Mouse (Mus musculus) regulatory T cell (primary cell): Measurements from ENCODE around the gene Clba1.

Source experiments
- in situ Hi-C: fragments of 300-600 bp; cut with MboI, MseI; formaldehyde crosslinking; loops from one replicate; pipeline ENCODE4 v1.15.1; 2025; ENCODE audit warnings: high pct_unique_total_duplicates

Gene Clba1

DNA sequence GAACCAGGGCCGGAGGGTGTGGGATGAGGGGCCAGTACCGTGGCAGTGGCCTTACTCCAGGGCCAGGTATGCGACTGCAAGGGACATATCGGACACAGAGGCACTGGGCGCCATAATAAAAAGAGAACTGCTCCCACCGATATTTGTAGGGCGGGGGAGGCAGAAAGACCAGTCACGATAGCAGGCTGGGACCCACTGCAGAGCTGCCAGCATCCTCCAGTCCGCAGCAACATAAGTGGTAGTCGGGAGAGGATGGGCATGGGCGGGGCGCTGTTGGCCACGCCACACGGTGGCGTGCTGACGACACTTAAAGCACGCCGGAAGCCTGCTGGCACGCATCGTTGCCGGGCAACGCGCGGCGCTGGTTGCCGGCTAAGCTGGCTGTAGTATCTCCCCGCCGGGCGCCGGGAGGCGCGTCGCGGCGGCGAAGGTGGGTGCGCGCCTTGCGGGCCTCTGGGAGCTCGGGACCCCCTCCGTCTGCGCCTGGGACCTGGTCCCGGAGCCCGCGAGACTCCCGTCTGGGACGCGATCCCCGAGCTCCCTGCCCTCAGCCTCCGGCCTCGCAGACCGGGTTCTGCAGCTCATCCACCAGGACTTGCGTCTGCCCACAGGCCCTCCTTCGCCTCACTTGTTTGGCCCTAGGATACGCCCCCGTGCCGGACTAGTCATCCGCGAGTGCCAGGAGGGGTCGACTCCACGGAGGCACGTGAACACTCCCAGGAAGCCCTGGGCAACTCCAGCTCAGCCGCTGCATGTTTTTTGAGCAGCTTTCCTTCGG is at the start of gene Clba1:
Gene Clba1 (plus strand): TSS at position 351 of the 778 bp plus-strand sequence.
- in situ Hi-C loops, result loop anchor here (5.0 kb wide), 1 partner anchor 66 kb away; no protein-coding TSS in a partner anchor

GRCm38 (mm10) chr12:112759471-112759870 is 49.3 kb upstream of the Clba1 start:
- in situ Hi-C loops, result no loop called here

- in situ Hi-C loops, result no loop called here
These were observed 48.4 kb upstream of the Clba1 start, which contains the start of gene Pld4 for GRCm38 (mm10) chr12:112760154-112760926. Gene Pld4 (plus strand): TSS chr12:112760655.

DNA sequence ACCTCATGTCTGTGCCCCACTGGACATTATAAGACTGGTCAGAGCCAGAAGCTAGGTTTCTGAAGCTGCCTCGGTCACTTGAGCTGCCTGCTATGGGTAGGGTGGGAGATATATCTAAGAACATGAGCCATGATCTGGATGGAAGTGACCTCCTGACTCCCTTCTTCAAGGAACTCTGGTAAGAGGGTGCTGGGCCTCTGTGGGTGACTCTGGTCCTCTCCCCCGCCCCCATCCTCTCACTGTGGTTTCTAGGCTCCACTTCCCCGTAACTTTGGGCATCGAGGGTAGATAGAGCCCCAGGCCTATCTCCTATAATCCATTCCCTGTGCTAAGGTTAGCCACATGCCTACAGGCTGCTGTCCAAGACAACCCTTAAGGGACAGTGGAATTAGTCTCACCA is 47.3 kb upstream of the Clba1 start:
- in situ Hi-C loops, result no loop called here

- in situ Hi-C loops, result no loop called here
These were observed 46.7 kb upstream of the Clba1 start for GRCm38 (mm10) chr12:112762018-112762417.

DNA sequence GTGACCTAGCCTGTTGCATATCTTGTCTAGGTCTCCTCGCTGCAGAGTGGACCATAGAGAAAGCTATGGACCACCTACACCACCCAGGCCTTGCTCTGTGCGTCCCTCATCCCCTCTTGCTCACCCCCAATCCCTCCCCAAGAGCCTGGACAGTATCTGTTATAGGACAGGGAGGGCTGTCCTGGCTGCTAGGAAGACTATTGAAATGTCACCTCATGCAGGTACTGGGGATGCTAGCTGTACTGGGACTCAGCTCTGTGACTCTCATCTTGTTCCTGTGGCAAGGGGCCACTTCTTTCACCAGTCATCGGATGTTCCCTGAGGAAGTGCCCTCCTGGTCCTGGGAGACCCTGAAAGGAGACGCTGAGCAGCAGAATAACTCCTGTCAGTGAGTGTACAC is 45.6 kb upstream of the Clba1 start:
- in situ Hi-C loops, result no loop called here

DNA sequence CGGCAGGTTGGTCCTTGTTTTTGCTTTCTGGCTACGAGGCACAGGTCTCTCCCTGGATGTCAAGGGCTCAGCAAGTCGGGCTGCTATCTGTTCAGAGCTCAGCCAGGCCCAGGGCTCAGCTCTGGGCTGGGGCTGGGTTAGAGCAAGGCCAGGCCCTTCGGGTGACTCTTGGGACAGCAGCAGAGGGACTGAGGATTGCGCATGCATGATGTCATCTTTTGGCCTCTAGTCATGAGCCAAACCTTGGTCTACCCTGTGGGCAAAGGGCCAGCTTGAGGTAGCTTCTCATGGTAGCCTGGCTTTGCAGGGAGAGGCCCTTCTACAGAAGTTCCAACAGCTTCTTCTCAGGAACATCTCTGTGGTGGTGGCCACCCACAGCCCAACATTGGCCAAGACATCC is 44.6 kb upstream of the Clba1 start:
- in situ Hi-C loops, result no loop called here

DNA sequence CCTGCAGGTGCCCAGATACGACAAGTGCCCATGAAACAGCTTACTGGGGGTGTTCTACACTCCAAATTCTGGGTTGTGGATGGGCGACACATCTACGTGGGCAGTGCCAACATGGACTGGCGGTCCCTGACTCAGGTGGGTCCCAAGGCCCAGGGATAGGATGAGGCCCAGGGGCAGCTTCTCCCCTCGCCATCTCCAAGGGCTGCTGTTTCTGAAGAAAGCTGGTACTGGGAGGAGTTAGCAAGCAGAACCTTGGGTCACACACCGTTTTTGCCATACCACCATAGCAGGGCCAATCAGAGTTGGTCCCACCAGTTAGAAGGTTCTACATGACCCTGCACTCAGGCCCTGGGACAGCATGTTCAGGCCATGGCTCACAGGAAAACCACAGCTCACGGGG is 43.7 kb upstream of the Clba1 start:
- in situ Hi-C loops, result no loop called here

DNA sequence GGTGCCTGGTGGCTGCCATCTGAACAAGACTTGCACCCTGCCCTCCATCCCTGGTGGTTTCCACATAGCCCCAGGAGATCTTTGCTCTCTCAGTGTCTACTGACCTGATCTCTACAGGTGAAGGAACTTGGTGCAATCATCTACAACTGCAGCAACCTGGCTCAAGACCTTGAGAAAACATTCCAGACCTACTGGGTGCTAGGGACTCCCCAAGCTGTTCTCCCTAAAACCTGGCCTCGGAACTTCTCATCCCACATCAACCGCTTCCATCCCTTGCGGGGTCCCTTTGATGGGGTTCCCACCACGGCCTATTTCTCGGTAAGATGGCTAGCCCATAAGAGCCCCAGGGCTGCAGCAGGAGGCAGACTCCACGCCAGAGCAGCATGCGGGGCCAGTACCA is 42.2 kb upstream of the Clba1 start:
- in situ Hi-C loops, result no loop called here

DNA sequence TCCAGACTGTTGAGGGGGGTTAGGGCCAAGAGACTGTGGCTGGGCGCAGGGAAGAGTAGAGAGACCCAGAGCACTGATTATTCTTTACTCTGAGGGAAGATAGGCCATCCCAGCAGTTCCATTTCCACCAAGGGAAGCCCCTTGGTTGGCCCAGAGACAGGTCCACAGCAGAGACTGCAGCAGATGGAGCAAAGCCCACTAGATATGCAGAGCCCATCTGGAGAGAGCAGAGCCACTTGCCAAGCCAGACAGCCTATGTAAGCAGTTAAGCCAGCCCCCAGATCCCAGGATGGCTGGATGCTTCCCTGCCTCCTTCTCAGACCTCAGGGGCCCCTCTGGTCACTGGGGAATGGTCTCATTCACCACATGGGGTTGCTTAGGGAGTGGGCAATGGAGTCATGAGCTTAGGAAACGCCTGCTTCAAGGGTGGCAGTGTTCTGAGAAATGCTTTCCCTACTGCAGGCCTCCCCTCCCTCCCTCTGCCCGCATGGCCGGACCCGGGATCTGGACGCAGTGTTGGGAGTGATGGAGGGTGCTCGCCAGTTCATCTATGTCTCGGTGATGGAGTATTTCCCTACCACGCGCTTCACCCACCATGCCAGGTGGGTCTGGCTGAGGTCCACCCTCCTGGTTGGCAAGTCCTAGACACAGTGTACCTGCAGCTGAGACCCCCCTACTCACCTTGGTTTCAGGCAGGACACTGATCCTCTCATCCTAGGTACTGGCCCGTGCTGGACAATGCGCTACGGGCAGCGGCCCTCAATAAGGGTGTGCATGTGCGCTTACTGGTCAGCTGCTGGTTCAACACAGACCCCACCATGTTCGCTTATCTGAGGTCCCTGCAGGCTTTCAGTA is 41.5 kb upstream of the Clba1 start:
- in situ Hi-C loops, result no loop called here

- in situ Hi-C loops, result no loop called here
These were observed 40.6 kb upstream of the Clba1 start for GRCm38 (mm10) chr12:112768166-112768565.

DNA sequence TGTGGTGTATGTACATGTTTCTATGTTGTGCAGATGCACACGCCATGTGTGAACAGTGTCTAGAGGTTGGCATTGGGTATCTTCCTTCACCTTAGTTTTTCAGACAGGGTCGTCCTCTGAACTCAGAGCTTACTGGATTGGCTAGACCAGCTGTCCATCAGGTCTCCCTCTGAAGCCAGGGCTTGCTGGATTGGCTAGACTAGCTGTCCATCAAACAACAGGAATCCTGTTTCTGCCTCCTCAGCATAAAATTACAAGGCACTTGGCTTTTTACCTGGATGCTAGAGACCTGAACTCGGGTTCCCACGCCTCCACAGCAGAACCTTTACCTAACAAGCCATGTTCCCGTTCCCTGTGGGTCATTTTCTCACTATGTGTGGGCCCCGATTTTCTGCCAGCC is 39.7 kb upstream of the Clba1 start:
- in situ Hi-C loops, result no loop called here

DNA sequence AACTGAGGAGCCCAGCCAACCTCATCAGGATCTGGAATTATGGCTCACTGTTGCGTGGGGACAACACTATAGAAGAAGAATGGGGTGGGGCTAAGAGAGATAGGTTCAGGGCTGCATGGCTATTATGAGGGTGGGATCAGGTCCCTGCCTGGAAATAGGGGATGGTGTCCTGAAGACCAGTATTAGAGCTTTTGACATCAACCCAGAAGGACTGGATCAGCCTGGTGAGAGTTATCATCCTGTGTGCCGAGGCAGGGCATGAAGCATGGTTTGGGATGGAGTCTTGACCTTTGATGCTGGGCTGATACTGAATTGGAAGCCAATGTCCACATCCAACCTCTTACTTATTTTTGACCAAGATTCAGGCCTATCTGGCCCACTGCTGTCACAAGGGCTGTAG is 39.0 kb upstream of the Clba1 start:
- in situ Hi-C loops, result loop anchor here (5.0 kb wide), 1 partner anchor 727 kb away; no protein-coding TSS in a partner anchor

GRCm38 (mm10) chr12:112770396-112770795 is 38.3 kb upstream of the Clba1 start:
- in situ Hi-C loops, result loop anchor here (5.0 kb wide), 1 partner anchor 728 kb away; no protein-coding TSS in a partner anchor

GRCm38 (mm10) chr12:112772306-112772705 is 36.4 kb upstream of the Clba1 start:
- in situ Hi-C loops, result loop anchor here (5.0 kb wide), 1 partner anchor 730 kb away; no protein-coding TSS in a partner anchor

- in situ Hi-C loops, result loop anchor here (5.0 kb wide), 1 partner anchor 731 kb away; no protein-coding TSS in a partner anchor
These were observed 35.4 kb upstream of the Clba1 start for GRCm38 (mm10) chr12:112773366-112773765.

DNA sequence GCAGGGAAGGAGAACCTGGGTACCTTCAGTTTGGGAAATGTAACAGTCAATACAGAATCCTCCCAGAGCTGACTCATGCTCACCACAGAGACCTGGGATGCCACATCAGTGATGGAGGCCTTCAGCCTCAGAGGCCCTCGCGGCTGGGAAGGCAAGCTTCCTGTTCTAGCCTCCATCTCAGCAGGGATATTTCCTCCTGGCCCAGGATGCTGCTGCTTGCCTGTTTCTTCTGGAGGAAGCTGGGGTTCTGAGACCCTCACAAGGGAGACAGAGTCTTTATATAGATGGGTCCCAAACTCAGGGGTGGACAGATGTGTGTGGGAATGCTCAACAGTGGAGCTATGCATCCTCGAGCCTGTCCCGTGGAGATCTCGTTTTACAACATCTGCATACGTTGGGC is 34.7 kb upstream of the Clba1 start:
- in situ Hi-C loops, result loop anchor here (5.0 kb wide), 1 partner anchor 732 kb away; no protein-coding TSS in a partner anchor

DNA sequence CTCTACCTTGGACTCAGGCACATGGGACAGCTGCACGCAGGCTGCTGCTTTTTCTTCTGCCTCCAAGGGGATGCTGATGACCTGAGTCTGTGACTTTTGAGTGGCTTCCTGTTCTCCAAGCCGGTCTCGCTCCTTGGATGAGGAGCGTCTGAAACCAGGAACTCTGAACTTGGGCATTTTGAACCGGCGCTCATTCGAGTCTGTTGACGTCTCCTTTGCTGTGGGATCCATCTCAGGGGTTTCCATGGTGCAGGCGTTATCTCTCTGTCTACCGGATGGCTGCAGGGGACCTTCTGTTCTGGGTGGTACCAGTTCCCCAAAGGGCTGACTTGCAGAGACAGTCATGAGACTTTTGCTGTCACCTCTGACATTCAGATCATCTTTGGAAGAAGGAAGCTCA is 34.3 kb upstream of the Clba1 start:
- in situ Hi-C loops, result loop anchor here (5.0 kb wide), 1 partner anchor 732 kb away; no protein-coding TSS in a partner anchor

GRCm38 (mm10) chr12:112791026-112791425 is 17.7 kb upstream of the Clba1 start:
- in situ Hi-C loops, result no loop called here

- in situ Hi-C loops, result no loop called here
These were observed 15.0 kb upstream of the Clba1 start for GRCm38 (mm10) chr12:112793601-112794355.

DNA sequence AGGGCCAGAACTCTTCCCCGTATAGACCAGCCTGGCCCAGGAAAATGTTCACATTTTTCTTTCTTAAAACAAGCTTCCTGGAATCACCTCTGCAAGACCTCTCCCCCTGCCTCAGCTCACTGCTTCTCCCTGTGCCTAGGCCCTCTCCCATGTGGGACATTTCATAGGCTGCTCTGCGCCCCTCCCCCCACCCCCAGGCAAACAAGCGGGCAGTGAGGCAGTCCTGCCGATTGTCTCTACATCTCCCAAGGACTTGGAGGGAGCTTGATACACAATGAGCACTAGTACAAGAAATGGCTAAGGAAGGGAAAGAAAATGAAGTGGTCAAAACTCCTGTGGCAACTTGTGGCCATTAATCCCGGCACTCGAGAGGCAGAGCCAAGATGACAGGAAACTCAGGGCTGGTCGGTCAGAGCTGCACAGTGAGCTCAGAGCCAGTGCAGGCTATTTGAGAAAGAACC is 14.4 kb upstream of the Clba1 start:
- in situ Hi-C loops, result no loop called here
